In genomic region chr7:99698576-99698975, GRCm38 (mm10) we compare ENCODE assay signal across 17 mouse cellular contexts. TPM values are rescaled to one million over a fixed set of nuclear protein-coding genes. Genes with fewer than 3 reads are reported as not detected.
DNase-seq lines count a peak whose midpoint lies in the region; ATAC-seq and TF ChIP-seq lines count a peak whose summit lies in the region.
"Had no signal": no experiment of that assay in that cellular context is flagged by ENCODE, and none has a peak within 500 bp of the region (broad histone marks: within the 10 kb centered on the region; RNA-seq: fewer than 3 reads in every experiment).

No protein-coding gene starts in this region.

- H3K9ac ChIP-seq in hindbrain, embryonic 12.5 days: no peak overlapping the region
- H3K9ac ChIP-seq in midbrain, embryonic 14.5 days (replicated peaks; ENCODE audit: low read length): no peak overlapping the region
- no peak overlapping the region for H3K9ac ChIP-seq in midbrain, embryonic 13.5 days (replicated peaks)
- H3K9ac ChIP-seq: limb, embryonic 12.5 days had no signal

- peak overlapping the region; percentile 23; the same call in 1 of the 2 replicates for H3K27ac ChIP-seq in hindbrain, embryonic 10.5 days
- no peak overlapping the region for H3K27ac ChIP-seq in hindbrain, embryonic 12.5 days
- H3K27ac ChIP-seq in midbrain, embryonic 14.5 days (replicated peaks; ENCODE audit: low read depth, low read length): peak overlapping the region; percentile 9; the same call in 1 of the 2 replicates
- H3K27ac ChIP-seq in midbrain, embryonic 13.5 days: no peak overlapping the region
- H3K27ac ChIP-seq in small intestine, adult 2 months (ENCODE audit: insufficient read depth, low read depth, low read length): 0 out of 2 replicates have a peak overlapping the region, but pooled peaks have one; percentile 14
- H3K27ac ChIP-seq: limb, embryonic 12.5 days had no signal

- WGBS in hindbrain, embryonic 10.5 days: 88% methylated on average over 3 of the region's 3 CpGs
- 89% methylated on average over 3 of the region's 3 CpGs for WGBS in hindbrain, embryonic 12.5 days
- WGBS in midbrain, embryonic 14.5 days: 84% methylated on average over 3 of the region's 3 CpGs
- 91% methylated on average over 3 of the region's 3 CpGs for WGBS in midbrain, embryonic 13.5 days
- WGBS in small intestine, adult 2 months: 82% methylated on average over 3 of the region's 3 CpGs

- no peak for ATAC-seq in hindbrain, embryonic 12.5 days (ENCODE audit: low FRiP score)
- no peak for ATAC-seq in midbrain, embryonic 14.5 days (ENCODE audit: low FRiP score, low TSS enrichment)
- ATAC-seq in midbrain, embryonic 13.5 days: no peak
- ATAC-seq: activated CD4-positive, CD25-positive, alpha-beta regulatory T cell, adult 4 months had no signal

- no peak for DNase-seq in hindbrain, embryonic 10.5 days (ENCODE audit: low spot score)
- no peak for DNase-seq in midbrain, embryonic 14.5 days
- DNase-seq in cerebellum, adult 8-10 months: peak; percentile 52
- DNase-seq in thymus, adult 18-20 months: no peak
- DNase-seq: heart, adult 18-20 months; heart, postnatal 4 days; lung, adult 18-20 months; right cerebral cortex, postnatal 25 days; thymus, postnatal 25 days had no signal

- H3K4me3 ChIP-seq in hindbrain, embryonic 10.5 days: no peak overlapping the region
- H3K4me3 ChIP-seq in hindbrain, embryonic 12.5 days: no peak overlapping the region
- H3K4me3 ChIP-seq in midbrain, embryonic 14.5 days (replicated peaks; ENCODE audit: low read depth, low read length): no peak overlapping the region
- H3K4me3 ChIP-seq in midbrain, embryonic 13.5 days (replicated peaks): no peak overlapping the region
- H3K4me3 ChIP-seq in small intestine, adult 2 months (ENCODE audit: low read depth, low read length): no peak overlapping the region
- H3K4me3 ChIP-seq: erythroblast, embryonic 14.5 days; limb, embryonic 12.5 days had no signal

- H3K4me2 ChIP-seq in hindbrain, embryonic 12.5 days (replicated peaks): no peak overlapping the region
- H3K4me2 ChIP-seq in midbrain, embryonic 14.5 days (ENCODE audit: low read length): no peak overlapping the region
- H3K4me2 ChIP-seq in midbrain, embryonic 13.5 days (replicated peaks): no peak overlapping the region
- H3K4me2 ChIP-seq: limb, embryonic 12.5 days had no signal

- TF ChIP-seq POLR2A in small intestine, adult 2 months (IDR thresholded peaks at IDR 0.05; ENCODE audit: low read depth, low read length): no peak

- H3K36me3 ChIP-seq in hindbrain, embryonic 10.5 days: no peaks in the 10 kb centered on the region
- no peaks in the 10 kb centered on the region for H3K36me3 ChIP-seq in hindbrain, embryonic 12.5 days
- H3K36me3 ChIP-seq in midbrain, embryonic 14.5 days (ENCODE audit: control insufficient read depth, insufficient read depth, low read length): no peaks in the 10 kb centered on the region
- H3K36me3 ChIP-seq in midbrain, embryonic 13.5 days: no peaks in the 10 kb centered on the region
- H3K36me3 ChIP-seq in small intestine, adult 2 months (ENCODE audit: control insufficient read depth, insufficient read depth, low read length): no peaks in the 10 kb centered on the region
- H3K36me3 ChIP-seq: limb, embryonic 12.5 days had no signal

- no peaks in the 10 kb centered on the region for H3K9me3 ChIP-seq in hindbrain, embryonic 10.5 days
- H3K9me3 ChIP-seq in hindbrain, embryonic 12.5 days (replicated peaks): no peaks in the 10 kb centered on the region
- no peaks in the 10 kb centered on the region for H3K9me3 ChIP-seq in midbrain, embryonic 14.5 days (ENCODE audit: control insufficient read depth, low read length)
- H3K9me3 ChIP-seq in midbrain, embryonic 13.5 days: no peaks in the 10 kb centered on the region
- H3K9me3 ChIP-seq: limb, embryonic 12.5 days had no signal

- 0 out of 2 replicates have a peak, but pooled peaks cover 4% of the 10 kb centered on the region for H3K27me3 ChIP-seq in hindbrain, embryonic 10.5 days (ENCODE audit: insufficient read depth, poor library complexity, severe bottlenecking)
- H3K27me3 ChIP-seq in hindbrain, embryonic 12.5 days: no peaks in the 10 kb centered on the region
- no peaks in the 10 kb centered on the region for H3K27me3 ChIP-seq in midbrain, embryonic 14.5 days (ENCODE audit: control insufficient read depth, insufficient read depth, low read length)
- H3K27me3 ChIP-seq in midbrain, embryonic 13.5 days: no peaks in the 10 kb centered on the region
- H3K27me3 ChIP-seq in small intestine, adult 2 months (ENCODE audit: control insufficient read depth, insufficient read depth, low read length): no peaks in the 10 kb centered on the region

- no peak for TF ChIP-seq CTCF in small intestine, adult 2 months (IDR thresholded peaks at IDR 0.05; ENCODE audit: extremely low read depth, insufficient read length, insufficient replicate concordance, low read depth, low read length)

- H3K4me1 ChIP-seq in hindbrain, embryonic 10.5 days (replicated peaks): peaks cover 20% of the 10 kb centered on the region
- peaks cover 3% of the 10 kb centered on the region; the same call in 1 of the 2 replicates for H3K4me1 ChIP-seq in hindbrain, embryonic 12.5 days
- H3K4me1 ChIP-seq in midbrain, embryonic 14.5 days (ENCODE audit: control insufficient read depth, insufficient read depth, low read length): no peaks in the 10 kb centered on the region
- 0 out of 2 replicates have a peak, but pooled peaks cover 4% of the 10 kb centered on the region for H3K4me1 ChIP-seq in midbrain, embryonic 13.5 days (replicated peaks)
- H3K4me1 ChIP-seq in small intestine, adult 2 months (ENCODE audit: control insufficient read depth, insufficient read depth, insufficient read length, low read length): peaks cover 38% of the 10 kb centered on the region
- H3K4me1 ChIP-seq: limb, embryonic 12.5 days had no signal

RNA-seq across cellular contexts. Expression of gene Slco2b1, which starts 12.6 kb away (rescaled TPM):
- polyA plus RNA-seq in hindbrain, embryonic 10.5 days (2016; fragmentation: Nextera tagmentation; extraction: Ambion mirVana): 2.3 and 3.5 TPM in 2 replicates
- polyA plus RNA-seq in hindbrain, embryonic 12.5 days (2016; fragmentation: Nextera tagmentation; extraction: Ambion mirVana): 3.2 and 3.8 TPM in 2 replicates
- polyA plus RNA-seq in midbrain, embryonic 14.5 days (2014; fragmentation: Nextera tagmentation; extraction: Ambion mirVana): 2.5 and 4.7 TPM in 2 replicates
- 4.1 and 5.0 TPM in 2 replicates for polyA plus RNA-seq in midbrain, embryonic 13.5 days (2015; fragmentation: Nextera tagmentation; extraction: Ambion mirVana)
- 19.3 and 28.3 TPM in 2 replicates for polyA plus RNA-seq in small intestine, adult 2 months (2012; rRNA removed)
- polyA plus RNA-seq: activated CD4-positive, CD25-positive, alpha-beta regulatory T cell, adult 4 months; erythroblast, embryonic 14.5 days had no signal

RNA-seq across cellular contexts. Expression of gene Olfr520, which starts 31.5 kb away (rescaled TPM):
- not detected in 2 replicates for polyA plus RNA-seq in hindbrain, embryonic 10.5 days (2016; fragmentation: Nextera tagmentation; extraction: Ambion mirVana)
- not detected in 2 replicates for polyA plus RNA-seq in hindbrain, embryonic 12.5 days (2016; fragmentation: Nextera tagmentation; extraction: Ambion mirVana)
- polyA plus RNA-seq in midbrain, embryonic 14.5 days (2014; fragmentation: Nextera tagmentation; extraction: Ambion mirVana): not detected in 2 replicates
- polyA plus RNA-seq in midbrain, embryonic 13.5 days (2015; fragmentation: Nextera tagmentation; extraction: Ambion mirVana): not detected in 2 replicates
- polyA plus RNA-seq in small intestine, adult 2 months (2012; rRNA removed): not detected in 2 replicates
- polyA plus RNA-seq: activated CD4-positive, CD25-positive, alpha-beta regulatory T cell, adult 4 months; erythroblast, embryonic 14.5 days; kidney, embryonic 14.5 days; limb, embryonic 12.5 days; neural tube, embryonic 11.5 days had no signal

Comparison
In these comparisons a context has a peak if more than half of its experiments do, and no peak if none do; other contexts are left out.
1. H3K27ac ChIP-seq: peak in hindbrain, embryonic 10.5 days (single experiment), midbrain, embryonic 14.5 days (single experiment) and small intestine, adult 2 months (single experiment); none in hindbrain, embryonic 12.5 days (single experiment) and midbrain, embryonic 13.5 days (single experiment).